Mouse (Mus musculus) cerebellum, adult 11-12 months (tissue): ENCODE measurements around the gene Trpv4.

Source experiments
- DNase-seq: peaks from one replicate; pipeline ENCODE4 v3.0.0; 2022

The Trpv4 gene

GRCm38 (mm10) chr5:114617809-114618208 lies 40.4 kb downstream of the Trpv4 start:
- DNase-seq = no peak

- no peak for DNase-seq
Observed at GRCm38 (mm10) chr5:114616336-114617061, 41.7 kb downstream of the Trpv4 start.

GRCm38 (mm10) chr5:114614863-114615262 lies 43.4 kb downstream of the Trpv4 start:
- no peak for DNase-seq

- DNase-seq = no peak
Observed at GRCm38 (mm10) chr5:114611968-114612608, 46.1 kb downstream of the Trpv4 start.

GRCm38 (mm10) chr5:114611256-114611655 lies 47.0 kb downstream of the Trpv4 start:
- no peak for DNase-seq

- peak; percentile 58 for DNase-seq
Observed at GRCm38 (mm10) chr5:114608516-114608915, 49.7 kb downstream of the Trpv4 start.

GRCm38 (mm10) chr5:114607651-114608050 lies 50.6 kb downstream of the Trpv4 start:
- DNase-seq = peak; percentile 84

GRCm38 (mm10) chr5:114605981-114606380 lies 52.2 kb downstream of the Trpv4 start:
- DNase-seq = no peak

GRCm38 (mm10) chr5:114604781-114605290 lies 53.4 kb downstream of the Trpv4 start:
- no peak for DNase-seq

GRCm38 (mm10) chr5:114603975-114604374 lies 54.2 kb downstream of the Trpv4 start:
- DNase-seq = no peak

- no peak for DNase-seq
Observed at GRCm38 (mm10) chr5:114602012-114602411, 56.2 kb downstream of the Trpv4 start.

- DNase-seq = no peak
Observed at GRCm38 (mm10) chr5:114597652-114598051, 60.6 kb downstream of the Trpv4 start.

GRCm38 (mm10) chr5:114597222-114597621 lies 61.0 kb downstream of the Trpv4 start:
- DNase-seq = no peak

- no peak for DNase-seq
Observed at GRCm38 (mm10) chr5:114596604-114597003, 61.6 kb downstream of the Trpv4 start.

- no peak for DNase-seq
Observed at GRCm38 (mm10) chr5:114594741-114595241, 63.4 kb downstream of the Trpv4 start.

- DNase-seq = no peak
Observed at GRCm38 (mm10) chr5:114593949-114594348, 64.3 kb downstream of the Trpv4 start.

- DNase-seq = no peak
Observed at GRCm38 (mm10) chr5:114593161-114593821, 64.9 kb downstream of the Trpv4 start.

GRCm38 (mm10) chr5:114592463-114593160 lies 65.6 kb downstream of the Trpv4 start:
- no peak for DNase-seq

- no peak for DNase-seq
Observed at GRCm38 (mm10) chr5:114591151-114591561, 67.1 kb downstream of the Trpv4 start.

- no peak for DNase-seq
Observed at GRCm38 (mm10) chr5:114590043-114590913, 67.9 kb downstream of the Trpv4 start.

- DNase-seq = no peak
Observed at GRCm38 (mm10) chr5:114589454-114589853, 68.8 kb downstream of the Trpv4 start.

- DNase-seq = no peak
Observed at GRCm38 (mm10) chr5:114589026-114589425, 69.2 kb downstream of the Trpv4 start.
